Comparison of ENCODE assay signal across 8 mouse cellular contexts in genomic region chr5:67669436-67669896, GRCm38 (mm10).
DNase-seq lines count a peak whose midpoint lies in the region; ATAC-seq lines count a peak whose summit lies in the region.

No protein-coding gene starts in this region.

- ATAC-seq in heart, embryonic 11.5 days (replicated peaks; ENCODE audit: insufficient number of reproducible peaks, low FRiP score, low TSS enrichment), result no peak
- ATAC-seq in kidney, embryonic 15.5 days (replicated peaks; ENCODE audit: low FRiP score), result no peak
- no peak for ATAC-seq in frontal cortex, adult (ENCODE audit: low TSS enrichment)

- H3K27ac ChIP-seq in heart, embryonic 11.5 days (ENCODE audit: low read depth, low read length), result no peak overlapping the region
- peak overlapping the region; percentile 51 for H3K27ac ChIP-seq in kidney, embryonic 15.5 days

- H3K4me1 ChIP-seq in heart, embryonic 11.5 days (ENCODE audit: control insufficient read depth, insufficient read depth, low read length), result no peaks in the 10 kb centered on the region
- peaks cover 10% of the 10 kb centered on the region; the same call in 1 of the 2 replicates for H3K4me1 ChIP-seq in kidney, embryonic 15.5 days

- WGBS in heart, embryonic 11.5 days (ENCODE audit: insufficient replicate concordance), result 84% methylated on average over 13 of the region's 13 CpGs
- WGBS in kidney, embryonic 15.5 days, result 52% methylated on average over 13 of the region's 13 CpGs

- no peak overlapping the region for H3K4me3 ChIP-seq in heart, embryonic 11.5 days (ENCODE audit: low read depth, low read length)
- H3K4me3 ChIP-seq in kidney, embryonic 15.5 days (replicated peaks), result no peak overlapping the region

- H3K9me3 ChIP-seq in heart, embryonic 11.5 days (replicated peaks; ENCODE audit: control insufficient read depth, low read length), result no peaks in the 10 kb centered on the region
- no peaks in the 10 kb centered on the region for H3K9me3 ChIP-seq in kidney, embryonic 15.5 days (replicated peaks)

- no peak overlapping the region for H3K4me2 ChIP-seq in heart, embryonic 11.5 days
- H3K4me2 ChIP-seq in kidney, embryonic 15.5 days, result peak overlapping the region; percentile 23; the same call in 1 of the 2 replicates

- no peak overlapping the region for H3K9ac ChIP-seq in heart, embryonic 11.5 days (ENCODE audit: low read depth, low read length)
- H3K9ac ChIP-seq in kidney, embryonic 15.5 days, result no peak overlapping the region

- DNase-seq in heart, adult 11 months, result peak; percentile 94
- DNase-seq in adrenal gland, postnatal 10 days, result peak; percentile 43
- DNase-seq in cerebellum, postnatal 25 days, result peak; percentile 15 to 39
- no peak for DNase-seq in urinary bladder, postnatal 14 days (ENCODE audit: low spot score)
- DNase-seq in ovary, adult 18-20 months (ENCODE audit: low spot score), result no peak

- no peaks in the 10 kb centered on the region for H3K36me3 ChIP-seq in heart, embryonic 11.5 days (ENCODE audit: control insufficient read depth, insufficient read depth, low read length)
- H3K36me3 ChIP-seq in kidney, embryonic 15.5 days, result peaks cover 9% of the 10 kb centered on the region; the same call in 1 of the 2 replicates

- no peaks in the 10 kb centered on the region for H3K27me3 ChIP-seq in heart, embryonic 11.5 days (ENCODE audit: control insufficient read depth, insufficient read depth, low read length)
- no peaks in the 10 kb centered on the region for H3K27me3 ChIP-seq in kidney, embryonic 15.5 days

Comparison
In these comparisons a context has a peak if more than half of its experiments do, and no peak if none do; other contexts are left out.
1. DNase-seq: peak in heart, adult 11 months (single experiment), adrenal gland, postnatal 10 days (single experiment) and cerebellum, postnatal 25 days (2 of 2); none in urinary bladder, postnatal 14 days (single experiment) and ovary, adult 18-20 months (single experiment).